Mouse (Mus musculus): Measurements from ENCODE around the gene 1110004F10Rik. TPM values are rescaled to one million over a fixed set of nuclear protein-coding genes. Genes with fewer than 3 reads are reported as not detected.
"Not testable (repeated sequence)": the region's sequence is repeated elsewhere in the genome, so short reads cannot be mapped to it uniquely, and the experiment has no call there.

The 1110004F10Rik gene
- polyA plus RNA-seq, 1 experiment: not detected

DNA sequence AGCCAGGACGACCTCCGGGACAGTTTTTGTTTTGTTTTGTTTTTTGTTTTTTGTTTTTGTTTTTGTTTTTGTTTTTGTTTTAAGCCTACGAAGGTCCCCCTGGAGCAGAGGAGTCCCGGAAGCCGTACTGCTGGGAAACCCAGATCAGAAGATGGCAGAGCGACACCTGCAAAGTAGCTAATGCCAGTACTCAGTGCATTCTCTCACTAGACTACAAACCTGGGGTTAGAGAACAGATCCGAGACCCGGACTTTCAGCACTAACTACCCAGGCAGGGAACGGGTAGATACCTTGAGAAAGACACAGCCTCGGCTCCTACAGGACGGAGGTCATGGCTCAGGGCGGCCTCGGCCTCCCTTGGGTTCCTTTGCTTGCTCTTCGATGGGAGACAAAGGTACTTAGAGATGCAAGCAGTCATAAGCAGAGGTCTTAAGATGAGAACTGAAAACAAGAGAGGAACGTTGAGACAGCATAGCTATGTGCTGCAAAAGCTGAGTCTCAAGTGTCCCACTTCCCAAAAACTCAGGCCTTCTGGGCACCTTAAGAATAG, 1.3 kb downstream of the 1110004F10Rik start:
- Histone ChIP-seq H3K27ac (ENCODE audit: insufficient read depth, low read depth, low read length) (no peak overlapping the region), H3K4me1 (ENCODE audit: control insufficient read depth, insufficient read depth, low read length) (peaks cover 11% of the 10 kb centered on the region), H3K4me3 (ENCODE audit: insufficient read depth, low read depth, low read length) (no peak overlapping the region)
- TF ChIP-seq POLR2A (IDR thresholded peaks at IDR 0.05; ENCODE audit: insufficient read depth, low read depth, low read length) (no peak), CTCF (IDR thresholded peaks at IDR 0.05; ENCODE audit: insufficient read depth, low read depth, low read length) (no peak)
- WGBS: 32% methylated on average over 15 of the region's 15 CpGs

DNA sequence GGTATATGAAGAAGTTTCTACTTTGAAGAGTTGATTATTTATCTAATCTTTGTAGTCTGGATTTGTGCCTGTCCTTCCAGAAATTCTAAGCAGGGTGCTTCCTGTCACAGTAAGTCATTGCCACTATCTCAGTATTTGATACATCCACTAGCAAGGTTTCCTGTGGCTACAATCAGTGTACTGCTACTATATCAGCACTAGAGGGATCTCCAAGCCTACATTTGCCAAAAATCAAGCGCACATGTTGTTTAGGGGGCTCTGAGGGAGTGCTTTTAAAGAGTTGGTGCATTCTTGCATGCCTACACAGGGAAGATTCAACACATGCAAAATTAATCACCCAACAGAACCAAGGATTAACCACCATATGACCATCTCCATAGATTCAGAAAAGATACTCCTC, 21.5 kb downstream of the 1110004F10Rik start:
- 54% methylated on average over 1 of the region's 1 CpGs for whole genome bisulfite sequencing
- Histone ChIP-seq H3K4me1 (ENCODE audit: control insufficient read depth, insufficient read depth, low read length) (no peaks in the 10 kb centered on the region), H3K27ac (ENCODE audit: insufficient read depth, low read depth, low read length) (no peak overlapping the region), H3K4me3 (ENCODE audit: insufficient read depth, low read depth, low read length) (no peak overlapping the region)
- TF ChIP-seq CTCF (IDR thresholded peaks at IDR 0.05; ENCODE audit: insufficient read depth, low read depth, low read length) (no peak), POLR2A (IDR thresholded peaks at IDR 0.05; ENCODE audit: insufficient read depth, low read depth, low read length) (no peak)

- WGBS: 96% methylated on average over 11 of the region's 11 CpGs
- H3K4me1 ChIP-seq (ENCODE audit: control insufficient read depth, insufficient read depth, low read length); H3K4me3 ChIP-seq (ENCODE audit: insufficient read depth, low read depth, low read length); H3K27ac ChIP-seq (ENCODE audit: insufficient read depth, low read depth, low read length): not testable (repeated sequence)
Measured at GRCm38 (mm10) chr7:116084366-116084765, 45.2 kb downstream of the 1110004F10Rik start, which contains the start of gene Gm4353. Gene Gm4353, minus strand, starts transcription at chr7:116084635.

DNA sequence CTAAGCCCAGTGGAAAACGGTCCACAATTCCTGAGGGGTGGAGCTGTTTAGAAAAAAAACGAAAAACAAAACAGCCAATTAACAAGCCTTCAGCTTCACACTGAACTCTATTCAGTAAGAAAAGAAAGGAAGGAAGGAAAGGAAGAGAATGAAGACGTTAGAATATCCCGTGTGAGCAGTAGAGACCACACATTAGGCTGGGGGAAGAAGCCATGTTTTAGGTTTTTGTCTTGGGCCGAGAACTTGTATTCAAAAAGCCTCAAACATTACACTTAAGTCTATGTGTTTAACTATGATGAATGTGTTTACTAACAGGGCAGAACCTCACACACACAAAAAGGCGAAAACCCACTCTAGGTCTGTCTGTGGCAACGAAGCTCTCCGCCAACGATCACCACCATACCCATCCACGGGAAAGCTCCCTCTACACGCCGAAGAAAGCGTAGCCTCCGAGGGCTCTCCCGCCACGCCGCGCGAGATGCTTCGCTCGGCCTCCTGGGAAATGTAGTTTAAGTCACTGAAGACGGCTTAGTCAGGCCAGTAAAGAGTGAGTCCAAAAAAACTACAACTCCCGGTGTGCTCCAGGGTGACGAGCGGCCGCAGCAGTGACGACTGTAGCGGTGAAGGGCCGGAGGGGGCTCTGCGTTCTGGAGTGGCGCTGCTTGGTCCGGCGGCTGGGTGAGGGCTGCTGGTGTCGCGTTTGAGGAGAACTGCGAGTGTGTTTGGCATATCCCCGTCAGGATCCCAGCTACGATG, 53.7 kb downstream of the 1110004F10Rik start:
- H3K4me1 ChIP-seq (ENCODE audit: control insufficient read depth, insufficient read depth, low read length): peaks cover 2% of the 10 kb centered on the region; the same call in 1 of the 2 replicates
- TF ChIP-seq CTCF (IDR thresholded peaks at IDR 0.05; ENCODE audit: insufficient read depth, low read depth, low read length): no peak
- peak; percentile 86 for TF ChIP-seq POLR2A (IDR thresholded peaks at IDR 0.05; ENCODE audit: insufficient read depth, low read depth, low read length)
- under 1% methylated on average over 38 of the region's 38 CpGs for WGBS
- H3K4me3 ChIP-seq (ENCODE audit: insufficient read depth, low read depth, low read length): peak overlapping the region; percentile 81
- H3K27ac ChIP-seq (ENCODE audit: insufficient read depth, low read depth, low read length): peak overlapping the region; percentile 95

GRCm38 (mm10) chr7:116093466-116093850, 54.3 kb downstream of the 1110004F10Rik start:
- peak overlapping the region; percentile 81 for H3K4me3 ChIP-seq (ENCODE audit: insufficient read depth, low read depth, low read length)
- no peak for TF ChIP-seq CTCF (IDR thresholded peaks at IDR 0.05; ENCODE audit: insufficient read depth, low read depth, low read length)
- no peak for TF ChIP-seq POLR2A (IDR thresholded peaks at IDR 0.05; ENCODE audit: insufficient read depth, low read depth, low read length)
- H3K4me1 ChIP-seq (ENCODE audit: control insufficient read depth, insufficient read depth, low read length): peaks cover 2% of the 10 kb centered on the region; the same call in 1 of the 2 replicates
- WGBS: 0% methylated on average over 19 of the region's 19 CpGs
- peak overlapping the region; percentile 95 for H3K27ac ChIP-seq (ENCODE audit: insufficient read depth, low read depth, low read length)

DNA sequence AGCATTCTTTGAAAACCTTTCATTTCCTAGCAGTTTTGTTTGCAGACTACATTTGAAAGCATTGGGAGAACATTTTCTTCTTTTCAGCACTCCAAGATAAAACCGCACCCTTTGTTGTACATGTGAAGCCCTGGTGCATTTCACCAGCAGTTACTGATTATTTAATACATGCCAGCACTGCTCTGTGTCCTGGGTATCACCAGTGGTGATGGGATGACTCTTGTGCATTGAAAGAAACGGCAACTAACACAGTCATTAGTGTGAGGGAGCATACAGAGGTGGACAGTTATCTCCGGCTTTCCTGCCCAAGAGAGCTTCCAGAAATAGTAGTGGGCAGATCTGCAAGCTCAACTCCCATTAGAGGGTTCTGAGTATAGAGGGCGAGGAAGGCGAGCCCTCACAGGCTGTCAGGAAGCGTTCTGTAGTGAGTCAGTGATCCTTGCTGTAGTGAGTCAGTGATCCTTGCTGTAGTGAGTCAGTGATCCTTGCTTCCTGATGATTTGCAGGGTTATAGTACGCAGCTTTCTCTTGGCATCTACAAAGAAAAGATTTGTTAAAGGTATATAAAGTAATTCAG, 60.8 kb downstream of the 1110004F10Rik start:
- Histone ChIP-seq H3K4me3 (ENCODE audit: insufficient read depth, low read depth, low read length) (no peak overlapping the region), H3K4me1 (ENCODE audit: control insufficient read depth, insufficient read depth, low read length) (peaks cover 5% of the 10 kb centered on the region; the same call in 1 of the 2 replicates), H3K27ac (ENCODE audit: insufficient read depth, low read depth, low read length) (peak overlapping the region; percentile 7; the same call in 1 of the 2 replicates)
- 37% methylated on average over 7 of the region's 7 CpGs for WGBS
- TF ChIP-seq CTCF (IDR thresholded peaks at IDR 0.05; ENCODE audit: insufficient read depth, low read depth, low read length): no peak
- no peak for TF ChIP-seq POLR2A (IDR thresholded peaks at IDR 0.05; ENCODE audit: insufficient read depth, low read depth, low read length)

GRCm38 (mm10) chr7:116103091-116103490, 63.9 kb downstream of the 1110004F10Rik start:
- WGBS: 94% methylated on average over 9 of the region's 9 CpGs
- no peak for TF ChIP-seq POLR2A (IDR thresholded peaks at IDR 0.05; ENCODE audit: insufficient read depth, low read depth, low read length)

DNA sequence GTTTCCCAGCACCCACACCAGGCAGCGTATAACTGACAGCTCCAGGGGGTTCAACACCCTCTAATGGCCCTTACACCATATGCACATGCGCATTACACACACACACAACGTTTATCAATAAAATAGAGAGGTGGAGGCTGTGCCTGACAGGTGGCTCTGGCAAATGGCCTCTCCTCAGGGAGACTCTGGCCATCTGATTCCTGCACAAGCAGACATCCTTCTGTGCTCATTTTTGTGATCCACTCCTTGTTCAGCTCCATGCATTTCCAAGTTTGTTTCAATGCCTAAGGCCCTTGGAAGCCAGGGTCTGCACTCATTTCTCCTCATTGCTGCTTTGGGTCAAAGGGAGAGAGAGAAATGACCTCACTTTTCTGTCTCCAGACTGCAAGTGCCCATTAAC, 71.5 kb downstream of the 1110004F10Rik start:
- TF ChIP-seq POLR2A (IDR thresholded peaks at IDR 0.05; ENCODE audit: insufficient read depth, low read depth, low read length): no peak
- TF ChIP-seq CTCF (IDR thresholded peaks at IDR 0.05; ENCODE audit: insufficient read depth, low read depth, low read length): no peak
- H3K4me1 ChIP-seq (ENCODE audit: control insufficient read depth, insufficient read depth, low read length): no peaks in the 10 kb centered on the region
- H3K27ac ChIP-seq (ENCODE audit: insufficient read depth, low read depth, low read length): no peak overlapping the region
- WGBS: 82% methylated on average over 3 of the region's 3 CpGs
- H3K4me3 ChIP-seq (ENCODE audit: insufficient read depth, low read depth, low read length): no peak overlapping the region

More at GRCm38 (mm10) chr7:116103091-116103490, 63.9 kb downstream of the 1110004F10Rik start:
- Histone ChIP-seq H3K4me3 (ENCODE audit: insufficient read depth, low read depth, low read length) (no peak overlapping the region), H3K4me1 (ENCODE audit: control insufficient read depth, insufficient read depth, low read length) (0 out of 2 replicates have a peak, but pooled peaks cover 2% of the 10 kb centered on the region), H3K27ac (ENCODE audit: insufficient read depth, low read depth, low read length) (no peak overlapping the region)

DNA sequence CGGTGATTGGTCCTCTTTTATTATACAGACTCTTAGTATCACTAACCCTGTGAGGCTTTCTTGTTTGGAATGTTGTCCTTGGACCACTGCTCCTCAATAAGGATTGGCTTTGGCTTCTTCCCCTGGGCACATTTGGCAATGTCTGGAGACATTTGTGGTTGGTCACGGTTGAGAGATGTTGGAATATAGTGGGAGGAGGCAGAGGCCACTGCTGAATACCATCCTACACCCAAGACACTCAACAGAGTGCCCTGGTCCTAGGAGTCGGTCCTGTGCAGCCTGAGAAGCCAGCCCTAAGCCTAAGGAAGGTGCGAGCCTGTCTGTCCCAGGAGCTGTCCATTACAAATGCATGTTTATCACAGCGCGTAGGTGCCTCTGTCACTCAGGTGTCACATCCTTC, 72.3 kb downstream of the 1110004F10Rik start:
- no peak for TF ChIP-seq CTCF (IDR thresholded peaks at IDR 0.05; ENCODE audit: insufficient read depth, low read depth, low read length)
- TF ChIP-seq POLR2A (IDR thresholded peaks at IDR 0.05; ENCODE audit: insufficient read depth, low read depth, low read length): no peak
- Histone ChIP-seq H3K4me3 (ENCODE audit: insufficient read depth, low read depth, low read length) (no peak overlapping the region), H3K4me1 (ENCODE audit: control insufficient read depth, insufficient read depth, low read length) (no peaks in the 10 kb centered on the region), H3K27ac (ENCODE audit: insufficient read depth, low read depth, low read length) (no peak overlapping the region)
- 86% methylated on average over 6 of the region's 6 CpGs for WGBS

Data from olfactory bulb, adult 2 months (tissue).